14 mouse cellular contexts compared by ENCODE assay signal in genomic region chr17:45160651-45161050, GRCm38 (mm10).
DNase-seq lines count a peak whose midpoint lies in the region; ATAC-seq and TF ChIP-seq lines count a peak whose summit lies in the region.
"Had no signal": no experiment of that assay in that cellular context is flagged by ENCODE, and none has a peak within 500 bp of the region (broad histone marks: within the 10 kb centered on the region; RNA-seq: fewer than 3 reads in every experiment).

No protein-coding gene starts in this region.

- H3K4me3 ChIP-seq in lung, postnatal 0 days (ENCODE audit: low read depth, low read length), result no peak overlapping the region
- H3K4me3 ChIP-seq: forebrain, embryonic 15.5 days; left cerebral cortex, adult 2 months; neural tube, embryonic 12.5 days had no signal

- no peaks in the 10 kb centered on the region for H3K9me3 ChIP-seq in lung, postnatal 0 days (ENCODE audit: low read length)
- H3K9me3 ChIP-seq: forebrain, embryonic 15.5 days; neural tube, embryonic 12.5 days had no signal

- H3K4me1 ChIP-seq in lung, postnatal 0 days (ENCODE audit: insufficient read depth, low read depth, low read length), result no peaks in the 10 kb centered on the region
- H3K4me1 ChIP-seq: forebrain, embryonic 15.5 days; neural tube, embryonic 12.5 days had no signal

- peak; percentile 29 for TF ChIP-seq CTCF in lung, postnatal 0 days (IDR thresholded peaks at IDR 0.05)

- H3K27ac ChIP-seq in lung, postnatal 0 days (ENCODE audit: low read length), result no peak overlapping the region
- H3K27ac ChIP-seq: forebrain, embryonic 15.5 days; left cerebral cortex, adult 2 months; neural tube, embryonic 12.5 days had no signal

- DNase-seq in adrenal gland, postnatal 14 days, result peak; percentile 16
- DNase-seq in adrenal gland, postnatal 4 days (ENCODE audit: low spot score in 2 of 2), result no peak
- DNase-seq in lung, postnatal 0 days (ENCODE audit: low spot score), result no peak
- DNase-seq in lung, postnatal 14 days, result no peak
- DNase-seq in NIH3T3 (ENCODE audit: low read depth), result peak; percentile 11
- peak; percentile 33 for DNase-seq in thymus, postnatal 14 days
- DNase-seq in spleen, postnatal 4 days (ENCODE audit: low spot score in 2 of 2), result no peak
- no peak for DNase-seq in frontal cortex, postnatal 25 days (ENCODE audit: low spot score in 2 of 2)
- DNase-seq: cerebellum, postnatal 25 days; heart, postnatal 10 days; right cerebral cortex, adult 18-20 months had no signal

- H3K9ac ChIP-seq in lung, postnatal 0 days (replicated peaks; ENCODE audit: low read depth), result no peak overlapping the region
- H3K9ac ChIP-seq: forebrain, embryonic 15.5 days; neural tube, embryonic 12.5 days had no signal

- TF ChIP-seq EP300 in lung, postnatal 0 days (IDR thresholded peaks at IDR 0.05), result no peak

- no peak overlapping the region for H3K4me2 ChIP-seq in lung, postnatal 0 days (replicated peaks; ENCODE audit: low read depth, low read length)
- H3K4me2 ChIP-seq: forebrain, embryonic 15.5 days; neural tube, embryonic 12.5 days had no signal

- no peaks in the 10 kb centered on the region for H3K27me3 ChIP-seq in lung, postnatal 0 days (replicated peaks; ENCODE audit: insufficient read depth, low read length)
- H3K27me3 ChIP-seq: forebrain, embryonic 15.5 days; neural tube, embryonic 12.5 days had no signal

- ATAC-seq in lung, postnatal 0 days, result no peak
- ATAC-seq: forebrain, embryonic 15.5 days had no signal

- WGBS in lung, postnatal 0 days, result 76% methylated on average over 6 of the region's 6 CpGs

- no peaks in the 10 kb centered on the region for H3K36me3 ChIP-seq in lung, postnatal 0 days (ENCODE audit: insufficient read depth, low read length)
- H3K36me3 ChIP-seq: forebrain, embryonic 15.5 days; neural tube, embryonic 12.5 days had no signal

Comparison
In these comparisons a context has a peak if more than half of its experiments do, and no peak if none do; other contexts are left out.
1. DNase-seq: peak in adrenal gland, postnatal 14 days (single experiment), NIH3T3 (single experiment) and thymus, postnatal 14 days (single experiment); none in adrenal gland, postnatal 4 days (0 of 2), lung, postnatal 0 days (single experiment), lung, postnatal 14 days (single experiment), spleen, postnatal 4 days (0 of 2) and frontal cortex, postnatal 25 days (0 of 2).